Mouse (Mus musculus) lung, embryonic 15.5 days (tissue): Measurements from ENCODE around the gene Ak2. TPM values are rescaled to one million over a fixed set of nuclear protein-coding genes. Genes with fewer than 3 reads are reported as not detected.

Experiments
- ATAC-seq: fragments of 200-750 bp; cut with Nextera tagmentation; 2 replicates; pipeline ENCODE4 v1.8.0; 2017; ENCODE audit warnings: moderate number of reproducible peaks, borderline replicate concordance; ENCODE audit not compliant: low FRiP score, low TSS enrichment; ENCODE audit errors: extremely low read depth
- H3K27ac ChIP-seq: fragments of 300-500 bp; sonication (generic); 2 replicates; pipeline ENCODE4 v1.5.1; 2015; ENCODE audit warnings: moderate library complexity, mild to moderate bottlenecking, inconsistent platforms
- H3K27me3 ChIP-seq: fragments of 300-500 bp; sonication (generic); 2 replicates; pipeline ENCODE4 v1.6.1; 2015; ENCODE audit warnings: inconsistent platforms
- H3K36me3 ChIP-seq: fragments of 300-500 bp; sonication (generic); 2 replicates; pipeline ENCODE4 v1.6.1; 2015; ENCODE audit warnings: inconsistent platforms
- H3K4me1 ChIP-seq: fragments of 300-500 bp; sonication (generic); 2 replicates; pipeline ENCODE4 v1.6.1; 2015; ENCODE audit warnings: inconsistent platforms
- H3K4me2 ChIP-seq: fragments of 300-500 bp; sonication (generic); 2 replicates; pipeline ENCODE4 v1.6.1; 2015; ENCODE audit warnings: inconsistent platforms, mild to moderate bottlenecking, moderate library complexity
- H3K4me3 ChIP-seq: fragments of 300-500 bp; sonication (generic); 2 replicates; pipeline ENCODE4 v1.5.1; 2015; ENCODE audit warnings: mild to moderate bottlenecking, inconsistent platforms
- H3K9ac ChIP-seq: fragments of 300-500 bp; sonication (generic); 2 replicates; pipeline ENCODE4 v1.6.1; 2015; ENCODE audit warnings: inconsistent platforms
- H3K9me3 ChIP-seq: fragments of 300-500 bp; sonication (generic); 2 replicates; pipeline ENCODE4 v1.6.1; 2016; ENCODE audit warnings: inconsistent platforms
- WGBS: fragments of 180-500 bp; shearing (Covaris S2); methylation state at CpG from one replicate; pipeline ENCODE4 v1.1.7; 2015; 5-methylcytosine and 5-hydroxymethylcytosine counted together
- polyA plus RNA-seq: library from polyadenylated mRNA; unstranded; fragments of >200 nt; fragmentation: Nextera tagmentation; extraction: Ambion mirVana; gene quantifications from 2 replicates; pipeline ENCODE4 v1.2.1, GENCODE M21; 2015

The Ak2 gene
- polyA plus RNA-seq, 1 experiment from 2014 or later: 187 TPM

DNA sequence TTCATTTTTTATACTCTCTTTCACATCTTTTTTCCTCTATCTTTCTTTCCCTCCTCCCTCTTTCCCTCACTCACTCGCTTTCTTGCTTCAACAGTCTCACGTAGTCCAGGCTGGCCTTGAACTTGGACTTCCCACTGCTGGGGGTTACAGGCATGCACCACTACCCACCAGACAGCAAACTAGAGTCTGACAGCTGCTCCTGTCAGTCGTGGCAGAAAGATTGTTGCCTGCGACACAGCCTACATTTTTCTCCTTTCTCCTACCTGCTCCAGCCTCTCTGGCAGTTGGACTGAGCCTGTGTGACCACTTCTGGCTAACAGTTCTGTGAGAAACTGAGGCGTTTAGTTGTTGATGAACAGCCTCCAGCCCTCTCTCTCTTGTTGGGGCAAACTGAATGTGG lies 63.8 kb downstream of the Ak2 start:
- H3K4me2 ChIP-seq: no peak overlapping the region
- no peak overlapping the region for H3K9ac ChIP-seq
- ATAC-seq: no peak
- peaks cover 10% of the 10 kb centered on the region for H3K27me3 ChIP-seq
- peaks cover 11% of the 10 kb centered on the region for H3K4me1 ChIP-seq
- no peaks in the 10 kb centered on the region for H3K9me3 ChIP-seq
- no peaks in the 10 kb centered on the region for H3K36me3 ChIP-seq
- no peak overlapping the region for H3K27ac ChIP-seq
- no peak overlapping the region for H3K4me3 ChIP-seq
- WGBS: 83% methylated on average over 5 of the region's 5 CpGs

DNA sequence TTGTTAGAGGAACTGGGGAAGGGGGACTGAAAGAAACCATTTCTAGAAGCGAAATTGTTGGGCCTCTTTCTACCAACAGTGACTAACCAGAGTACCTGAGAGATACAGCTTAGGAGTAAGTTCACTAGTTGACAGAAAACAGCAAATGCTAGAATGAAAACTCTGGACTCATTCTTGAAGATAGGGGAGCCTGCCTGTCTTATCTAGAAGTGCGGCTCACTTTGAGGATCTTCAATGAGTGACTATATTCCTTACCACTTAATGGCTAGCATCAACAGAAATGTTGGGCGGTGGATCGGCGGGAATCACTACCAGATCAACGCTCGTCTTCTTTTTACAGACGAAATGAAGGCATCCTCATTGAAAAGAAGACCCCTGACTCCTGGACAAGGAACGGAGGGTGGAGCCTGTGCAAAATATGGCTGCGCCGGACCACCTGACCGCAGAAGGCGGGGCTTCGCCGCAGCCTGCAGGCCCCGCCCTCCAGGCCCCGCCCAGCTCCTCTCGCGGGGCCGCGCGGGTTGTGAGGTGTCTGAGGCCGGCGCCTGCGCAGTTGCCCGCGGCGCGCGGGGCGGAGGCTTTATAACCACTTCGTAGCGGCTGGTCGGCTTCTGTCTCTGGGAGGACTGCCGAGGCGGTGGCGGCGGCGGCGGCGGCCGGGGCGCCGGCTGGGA lies 65.9 kb downstream of the Ak2 start:
- H3K36me3 ChIP-seq: no peaks in the 10 kb centered on the region
- peak; percentile 96 for ATAC-seq
- H3K4me2 ChIP-seq: peak overlapping the region; percentile 100
- 4% methylated on average over 44 of the region's 44 CpGs for WGBS
- H3K27ac ChIP-seq: peak overlapping the region; percentile 88
- H3K27me3 ChIP-seq: no peaks in the 10 kb centered on the region
- peak overlapping the region; percentile 66 for H3K4me3 ChIP-seq
- peaks cover 11% of the 10 kb centered on the region for H3K4me1 ChIP-seq
- peak overlapping the region; percentile 87 for H3K9ac ChIP-seq
- H3K9me3 ChIP-seq: no peaks in the 10 kb centered on the region

DNA sequence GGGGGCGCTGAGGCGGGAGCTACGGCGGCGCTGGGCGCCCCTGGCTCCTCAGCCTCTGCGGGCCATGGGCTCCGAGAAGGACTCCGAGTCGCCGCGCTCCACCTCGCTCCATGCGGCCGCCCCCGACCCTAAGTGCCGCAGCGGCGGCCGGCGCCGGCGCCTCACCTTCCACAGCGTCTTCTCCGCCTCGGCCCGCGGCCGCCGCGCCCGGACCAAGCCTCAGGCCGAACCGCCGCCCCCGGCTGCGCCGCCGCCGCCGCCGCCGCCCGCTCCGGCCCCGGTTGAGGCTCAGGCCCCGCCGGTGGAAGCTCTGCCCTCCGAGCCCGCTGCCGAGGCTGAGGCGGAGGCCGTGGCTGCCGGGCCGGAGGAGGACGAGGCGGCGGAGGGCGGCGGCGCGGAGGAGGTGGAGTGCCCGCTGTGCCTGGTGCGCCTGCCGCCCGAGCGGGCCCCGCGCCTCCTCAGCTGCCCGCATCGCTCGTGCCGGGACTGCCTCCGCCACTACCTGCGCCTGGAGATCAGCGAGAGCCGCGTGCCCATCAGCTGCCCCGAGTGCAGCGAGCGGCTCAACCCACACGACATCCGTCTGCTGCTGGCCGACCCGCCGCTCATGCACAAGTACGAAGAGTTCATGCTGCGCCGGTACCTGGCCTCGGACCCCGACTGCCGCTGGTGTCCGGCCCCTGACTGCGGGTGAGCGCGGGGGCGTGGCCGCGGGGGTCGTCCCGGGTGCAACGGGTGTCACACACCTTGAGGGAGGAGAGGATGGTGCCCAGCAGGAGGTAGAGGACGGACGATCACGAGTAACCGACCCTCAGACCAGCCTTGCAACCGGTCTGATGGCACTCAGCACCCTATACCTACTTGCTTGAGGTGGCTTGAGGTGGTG lies 66.7 kb downstream of the Ak2 start, which contains the start of gene Rnf19b:
TSS of gene Rnf19b (plus strand) at position 65 of the 886 bp plus-strand sequence.
- Histone ChIP-seq H3K4me2 (peak within 1 kb of the TSS; percentile 100), H3K9ac (peak within 1 kb of the TSS; percentile 87), H3K4me3 (peak within 1 kb of the TSS; percentile 66), H3K27me3 (no peaks in the 10 kb centered on the region), H3K9me3 (no peaks in the 10 kb centered on the region), H3K4me1 (peaks cover 11% of the 10 kb centered on the region), H3K36me3 (no peaks in the 10 kb centered on the region), H3K27ac (peak within 1 kb of the TSS; percentile 88)
- ATAC-seq: peak; percentile 61
- under 1% methylated on average over 86 of the region's 107 CpGs for WGBS

DNA sequence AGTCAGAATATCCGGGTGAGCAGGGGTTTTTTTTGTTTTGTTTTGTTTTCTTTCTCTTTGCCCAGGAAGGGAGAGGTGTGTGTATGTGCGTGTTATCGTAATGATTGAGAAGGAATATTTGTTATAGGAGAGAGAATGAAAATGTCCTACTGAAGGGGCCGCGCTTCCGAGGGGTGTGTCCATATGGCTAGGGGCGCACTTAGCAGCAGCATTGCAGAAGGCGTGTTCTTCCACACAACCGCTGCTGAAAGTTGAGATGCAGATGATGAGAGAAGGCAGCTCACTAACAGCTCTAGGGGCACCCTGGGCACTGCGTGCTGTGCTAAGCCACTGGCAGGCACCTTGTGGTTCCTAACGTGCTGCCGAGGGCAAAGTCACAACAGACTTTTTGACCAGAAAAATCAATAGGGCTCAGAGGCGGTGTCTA lies 67.4 kb downstream of the Ak2 start:
- no peaks in the 10 kb centered on the region for H3K9me3 ChIP-seq
- H3K27me3 ChIP-seq: no peaks in the 10 kb centered on the region
- peak overlapping the region; percentile 100 for H3K4me2 ChIP-seq
- H3K27ac ChIP-seq: peak overlapping the region; percentile 88; the same call in 1 of the 2 replicates
- ATAC-seq: no peak
- H3K36me3 ChIP-seq: no peaks in the 10 kb centered on the region
- WGBS: 2% methylated on average over 13 of the region's 13 CpGs
- peak overlapping the region; percentile 66 for H3K4me3 ChIP-seq
- peaks cover 11% of the 10 kb centered on the region for H3K4me1 ChIP-seq
- peak overlapping the region; percentile 87 for H3K9ac ChIP-seq

DNA sequence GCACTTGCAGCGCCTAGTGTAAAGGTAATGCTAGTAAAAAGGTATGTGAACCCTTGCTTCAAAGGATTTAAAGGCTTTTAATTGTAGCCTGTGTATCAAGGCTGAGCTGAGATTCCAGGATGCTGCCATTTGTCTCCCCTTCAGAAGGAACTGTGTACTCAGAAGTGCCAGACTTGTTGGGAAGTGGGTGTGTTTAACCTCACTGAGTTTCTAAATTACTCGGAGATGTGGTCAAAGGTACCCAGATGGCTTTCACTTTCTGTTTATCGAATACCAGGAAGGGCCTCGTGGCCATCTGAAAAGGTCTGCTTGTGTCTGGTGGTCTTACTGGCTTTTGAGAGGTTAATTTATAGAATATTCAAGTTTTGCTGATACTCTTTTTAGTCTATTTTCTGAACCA lies 68.2 kb downstream of the Ak2 start:
- Histone ChIP-seq H3K36me3 (no peaks in the 10 kb centered on the region), H3K4me3 (peak overlapping the region; percentile 66), H3K9ac (no peak overlapping the region; the same call in 1 of the 2 replicates), H3K27me3 (no peaks in the 10 kb centered on the region), H3K27ac (no peak overlapping the region), H3K4me2 (peak overlapping the region; percentile 100), H3K4me1 (peaks cover 11% of the 10 kb centered on the region), H3K9me3 (no peaks in the 10 kb centered on the region)
- 33% methylated on average over 4 of the region's 4 CpGs for WGBS
- ATAC-seq: no peak

Other genes starting within 250 kb of the Ak2 start
- gene A3galt2, start 236.6 kb upstream of the Ak2 start, polyA plus RNA-seq: 0.20 and 0.35 TPM in 2 replicates
- gene Zfp362, start 185.9 kb upstream of the Ak2 start, polyA plus RNA-seq: 34.6 and 39.3 TPM in 2 replicates
- 5.0 and 5.7 TPM in 2 replicates for gene Trim62, start 108.4 kb upstream of the Ak2 start, polyA plus RNA-seq
- 18.6 and 22.5 TPM in 2 replicates for gene Azin2, start 29.5 kb upstream of the Ak2 start, polyA plus RNA-seq
- 7.3 and 7.6 TPM in 2 replicates for gene Rnf19b, start 66.3 kb downstream of the Ak2 start, polyA plus RNA-seq
- 16.7 and 18.8 TPM in 2 replicates for gene Tmem54, start 113.6 kb downstream of the Ak2 start, polyA plus RNA-seq
- 2.3 and 2.6 TPM in 2 replicates for gene Hpca, start 130.1 kb downstream of the Ak2 start, polyA plus RNA-seq
- 2.7 and 3.7 TPM in 2 replicates for gene Fndc5, start 145.0 kb downstream of the Ak2 start, polyA plus RNA-seq
- gene S100pbp, start 197.8 kb downstream of the Ak2 start, polyA plus RNA-seq: 13.5 and 14.4 TPM in 2 replicates
- 66.4 and 69.8 TPM in 2 replicates for gene Yars, start 197.8 kb downstream of the Ak2 start, polyA plus RNA-seq